Mouse (Mus musculus): Measurements from ENCODE around the gene Cmc2.
A peak's percentile ranks its signal among the peaks of the same experiment; 100 is the strongest.

The Cmc2 gene

DNA sequence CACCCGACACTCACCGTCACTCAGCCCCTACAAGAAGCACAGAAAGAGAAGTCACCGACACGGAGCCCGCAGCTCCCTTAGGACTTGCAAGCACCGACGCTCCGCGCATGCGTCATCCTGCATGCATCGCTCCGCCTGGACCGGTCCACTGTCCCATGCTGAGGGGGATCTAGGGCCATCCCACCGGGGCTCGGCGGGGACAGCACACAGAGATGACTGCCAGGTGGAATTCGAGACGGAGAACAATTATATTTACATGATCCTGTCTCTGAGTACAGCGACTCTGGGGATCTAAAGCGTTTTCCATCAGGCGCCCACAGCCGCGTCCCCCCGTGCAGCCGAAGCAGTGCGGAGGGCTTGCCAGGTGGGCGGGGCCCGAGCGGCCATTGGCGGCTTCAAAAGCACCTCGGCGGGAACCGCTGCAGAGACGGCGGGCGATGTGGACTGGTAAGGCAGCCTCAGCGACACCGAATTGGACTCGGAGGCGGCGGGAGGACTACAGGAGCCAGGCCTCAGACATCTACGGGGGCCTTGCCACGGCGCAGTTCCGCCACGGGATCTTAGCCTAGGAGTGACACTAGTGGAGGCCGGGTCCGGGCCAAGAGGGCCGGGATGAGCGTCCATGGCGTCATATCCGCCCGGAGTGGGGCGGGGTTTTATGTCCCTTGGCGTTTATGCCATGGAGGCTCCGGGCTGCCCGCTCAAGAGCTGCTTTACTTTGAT lies at the start of gene Cmc2, which contains the start of gene Cenpn:
Cmc2 (minus strand) TSS at position 119 of the 723 bp plus-strand sequence.
Cenpn (plus strand) TSS at position 394 of the 723 bp plus-strand sequence.
- DNase-seq, result peak; percentile 92

DNA sequence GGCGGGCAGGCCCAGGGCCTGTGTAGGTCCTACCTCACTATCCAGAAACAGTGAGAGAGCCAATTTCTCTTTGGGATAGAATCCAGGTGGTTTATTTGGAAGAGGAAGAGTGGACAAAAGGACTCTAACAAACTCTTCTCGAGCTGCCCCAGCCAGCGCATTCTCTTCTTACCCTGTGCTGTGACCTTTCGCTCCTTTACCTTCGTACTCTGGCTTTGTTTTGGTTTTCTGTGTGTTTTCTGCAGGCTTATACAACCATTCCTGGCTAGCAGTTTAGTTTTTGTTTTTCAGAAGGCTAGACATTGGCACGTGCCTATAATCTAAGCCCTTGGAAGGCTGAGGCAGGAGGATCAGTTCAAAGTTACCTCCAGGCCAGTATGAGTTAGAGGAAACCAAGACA lies 48.3 kb upstream of the Cmc2 start:
- DNase-seq, result no peak

DNA sequence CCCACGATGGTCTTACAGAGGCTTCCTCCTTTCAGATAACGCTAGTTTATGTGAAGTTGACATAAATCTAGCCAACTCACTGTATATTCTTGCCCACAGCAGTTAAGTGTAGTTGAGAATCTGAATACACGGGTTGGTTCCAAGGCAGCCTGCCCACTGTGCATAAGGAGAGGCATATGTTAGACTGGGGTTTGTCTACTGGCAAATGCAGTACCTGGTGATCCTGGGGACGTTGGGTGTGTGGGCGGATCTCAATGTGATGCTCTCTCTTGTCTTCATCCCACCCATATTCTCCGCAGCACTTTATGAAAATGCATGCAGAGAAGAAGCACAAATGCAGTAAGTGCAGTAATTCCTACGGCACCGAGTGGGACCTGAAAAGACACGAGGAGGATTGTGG lies 33.2 kb upstream of the Cmc2 start:
- DNase-seq, result no peak

DNA sequence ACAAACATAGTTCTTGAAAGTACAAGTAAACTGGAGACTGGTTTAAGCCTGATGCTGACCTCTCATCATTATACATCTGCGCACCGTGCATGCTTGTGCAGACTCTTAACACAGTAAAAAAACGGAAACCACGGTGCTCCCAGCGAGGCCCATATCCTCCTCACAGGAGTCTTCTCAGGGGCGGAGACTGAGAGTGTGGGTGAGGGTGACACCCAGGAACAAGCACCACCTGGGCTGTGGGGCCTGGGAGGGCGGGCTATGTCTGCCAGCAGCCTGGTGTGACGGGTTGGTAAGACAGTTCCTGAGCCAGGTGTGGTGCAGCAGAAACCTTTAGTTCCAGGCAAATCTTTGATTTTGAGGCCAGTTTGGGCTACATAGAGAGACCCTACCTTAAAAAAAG lies 31.2 kb upstream of the Cmc2 start:
- peak; percentile 76 for DNase-seq

DNA sequence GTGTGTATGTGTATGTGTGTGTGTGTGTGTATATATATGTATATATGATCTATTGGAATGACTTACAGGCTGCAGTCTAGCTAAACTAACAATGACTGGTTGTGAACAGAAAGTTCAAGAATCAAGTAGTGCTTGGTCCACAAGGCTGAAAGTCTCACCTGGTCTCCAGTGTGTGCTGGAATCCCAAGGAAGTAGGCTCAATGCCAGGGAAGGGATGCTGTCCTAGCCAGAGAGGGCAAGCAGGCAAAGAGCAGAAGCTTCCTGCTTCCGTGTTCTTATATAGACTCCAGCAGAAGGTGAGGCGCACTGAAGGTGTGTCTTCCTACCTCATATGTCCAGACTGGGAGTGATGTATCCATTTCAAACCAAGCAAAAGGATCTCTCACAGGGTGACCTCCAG lies 30.5 kb upstream of the Cmc2 start:
- DNase-seq, result no peak

DNA sequence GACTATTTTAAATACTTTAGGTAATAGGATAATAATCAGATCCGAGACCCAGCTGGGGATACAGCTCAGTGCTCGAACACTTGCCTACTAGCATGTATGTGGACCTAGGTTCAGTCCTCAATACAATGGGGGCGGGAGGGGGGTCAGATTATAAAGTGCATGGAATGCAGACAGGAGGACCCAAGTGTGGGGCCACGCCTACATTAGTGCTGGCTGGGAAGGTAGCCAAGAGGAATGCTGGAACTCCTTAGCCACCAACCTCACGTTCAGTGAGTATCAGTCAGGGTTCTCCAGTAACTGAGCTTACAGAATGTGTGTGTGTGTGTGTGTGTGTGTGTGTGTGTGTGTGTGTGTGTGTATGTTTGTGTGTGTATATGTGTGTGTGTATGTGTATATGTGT lies 30.1 kb upstream of the Cmc2 start:
- DNase-seq, result no peak

DNA sequence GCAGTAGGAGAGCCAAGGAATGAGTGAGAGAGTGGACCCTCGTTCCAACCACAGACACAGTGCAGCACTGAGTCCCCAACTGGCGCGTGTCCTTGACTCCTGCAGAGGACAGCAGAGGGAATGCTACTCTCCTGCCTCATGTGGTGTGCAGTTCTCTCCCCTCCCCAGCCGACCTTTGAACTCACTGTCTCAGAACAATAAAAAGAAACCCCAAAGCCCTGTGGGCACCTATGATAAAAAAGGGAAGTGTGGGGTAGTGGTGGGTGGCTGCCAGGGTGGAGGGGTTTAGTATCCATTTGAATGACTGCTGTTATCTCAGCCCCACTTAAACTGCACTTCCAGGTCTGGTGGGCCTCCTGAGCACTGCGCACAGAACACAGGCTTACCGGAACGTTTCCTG lies 26.3 kb upstream of the Cmc2 start:
- no peak for DNase-seq

DNA sequence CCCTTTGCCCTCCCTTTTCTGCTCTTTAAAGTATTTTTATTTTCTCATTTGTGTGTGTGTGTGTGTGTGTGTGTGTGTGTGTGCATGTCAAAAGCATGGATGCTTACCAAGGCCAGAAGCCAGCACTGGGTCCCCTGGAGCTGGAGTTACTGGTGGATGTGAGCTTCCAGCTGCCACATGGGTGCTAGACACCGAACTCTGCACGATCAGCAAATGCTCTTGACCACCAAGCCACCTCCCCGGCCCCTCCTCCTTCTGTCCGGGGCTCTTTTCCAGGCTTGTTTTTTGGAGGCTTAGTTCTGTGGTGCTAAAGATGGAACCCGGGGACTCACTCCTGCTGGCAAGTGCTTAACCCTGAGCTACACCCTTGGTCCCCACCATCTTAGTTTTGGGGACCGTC lies 25.6 kb upstream of the Cmc2 start:
- no peak for DNase-seq

DNA sequence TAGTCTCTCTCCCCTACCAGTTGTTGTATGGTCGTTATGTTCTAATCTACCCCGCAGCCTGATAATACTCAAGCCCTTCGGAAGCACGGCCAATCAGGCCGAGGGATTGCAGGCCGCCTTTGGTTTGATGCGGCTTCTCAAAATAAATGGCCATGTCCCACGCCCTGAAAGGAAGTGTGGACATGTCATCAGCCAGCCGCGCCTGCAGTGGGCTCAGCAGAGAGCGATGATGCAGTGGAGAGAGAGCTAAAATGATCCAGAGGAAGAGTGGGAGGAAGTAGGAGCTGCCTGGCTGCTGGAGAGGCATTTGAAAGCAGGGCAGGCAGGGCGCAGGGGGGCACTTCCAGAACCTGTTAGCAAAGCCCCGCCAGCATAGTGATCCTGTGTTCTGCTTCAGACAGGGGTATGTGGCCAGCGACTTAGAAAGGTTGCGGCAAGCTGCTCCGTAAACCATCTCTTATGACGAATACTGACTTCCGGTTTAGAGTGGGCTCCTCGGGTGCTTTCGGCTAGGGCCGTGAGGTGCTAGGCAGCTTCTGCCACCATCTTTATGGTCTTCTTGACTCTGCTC lies 25.1 kb upstream of the Cmc2 start:
- DNase-seq, result peak; percentile 27

DNA sequence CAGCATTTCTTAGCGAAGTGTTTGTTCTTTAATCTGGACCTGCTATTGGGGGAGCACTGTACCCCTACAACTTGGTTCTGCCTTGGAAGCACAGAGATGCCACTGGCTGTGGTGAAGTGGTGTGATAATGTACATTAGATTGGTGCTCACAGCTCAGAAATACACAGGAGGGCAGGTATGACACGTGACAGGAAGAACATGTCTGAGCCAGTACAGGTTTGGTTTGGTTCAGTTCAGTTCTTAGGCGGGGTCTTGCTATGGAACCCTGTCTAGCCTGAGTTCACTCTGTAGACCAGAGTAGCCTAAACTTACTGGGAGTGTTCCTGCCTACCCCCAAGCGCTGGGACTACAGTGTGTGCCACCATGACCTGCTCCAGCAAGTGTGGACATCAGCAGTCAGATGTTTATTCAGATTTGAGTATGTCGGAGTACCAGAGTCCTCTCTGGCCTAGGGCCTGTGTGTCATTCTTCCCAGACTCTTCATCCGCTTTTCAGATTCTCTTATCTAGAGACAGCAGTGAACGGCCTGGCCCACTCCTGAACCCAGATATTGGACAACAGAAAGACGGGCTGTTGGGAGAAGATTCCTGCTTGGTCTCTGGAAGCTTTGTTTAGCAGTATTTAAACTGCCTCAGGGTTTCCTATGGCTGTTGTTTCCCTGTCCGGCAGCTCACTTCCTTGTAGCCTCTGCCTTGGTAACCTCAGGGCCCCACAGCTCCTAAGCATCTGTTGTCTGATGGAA lies 24.1 kb upstream of the Cmc2 start:
- no peak for DNase-seq

DNA sequence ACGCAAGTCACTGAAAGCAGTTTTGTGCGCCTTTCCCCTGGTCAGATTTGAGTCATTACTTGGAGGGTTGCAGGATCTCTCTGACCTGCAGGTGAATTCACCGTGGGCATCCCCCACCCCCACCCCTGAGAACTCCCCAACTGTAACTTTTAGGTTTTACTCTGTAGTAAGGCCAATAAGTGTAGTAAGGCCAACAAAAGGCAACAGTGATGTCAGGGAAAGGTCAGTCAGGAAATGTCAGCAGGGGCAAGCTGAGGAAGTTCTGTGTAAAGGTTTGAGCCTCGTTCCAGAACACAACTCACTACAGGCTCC lies 23.1 kb upstream of the Cmc2 start:
- no peak for DNase-seq

DNA sequence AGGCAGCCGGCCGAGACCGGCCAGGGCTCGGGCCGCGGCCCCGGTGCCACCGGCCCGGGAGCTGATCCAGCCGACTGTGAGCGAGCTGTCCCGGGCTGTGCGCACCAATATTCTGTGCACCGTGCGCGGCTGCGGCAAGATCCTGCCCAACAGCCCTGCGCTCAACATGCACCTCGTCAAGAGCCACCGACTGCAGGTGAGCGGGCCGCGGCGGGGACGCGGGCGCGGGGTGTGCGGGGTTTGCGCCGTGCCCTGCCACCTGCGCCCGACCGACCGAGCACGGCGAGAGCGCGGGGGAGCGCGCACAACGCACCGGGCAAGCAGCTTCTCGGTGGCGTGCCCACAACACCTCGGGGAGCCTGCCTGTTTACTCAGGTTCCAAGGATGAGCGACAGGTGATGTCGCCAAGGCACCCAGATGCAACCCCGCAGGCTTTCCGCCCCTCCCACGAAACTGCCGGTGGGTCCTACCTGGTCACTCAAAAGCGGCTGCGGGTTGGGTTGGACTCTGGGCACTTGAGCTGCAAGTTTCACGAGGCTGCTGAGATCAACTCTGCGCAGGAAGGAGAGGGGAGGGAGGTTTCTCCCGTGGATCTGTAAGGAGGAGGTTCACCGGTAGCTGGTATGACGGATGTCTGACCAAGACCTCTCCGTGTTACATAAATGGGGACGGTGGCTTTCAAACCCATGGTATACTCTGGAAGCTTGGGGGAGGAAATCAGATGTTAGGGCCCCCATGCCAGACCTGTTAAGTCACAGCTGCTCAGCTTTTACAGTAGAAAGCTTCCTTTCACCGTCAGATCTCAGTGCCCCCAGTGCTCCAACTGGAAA lies 22.5 kb upstream of the Cmc2 start:
- DNase-seq, result peak; percentile 44

DNA sequence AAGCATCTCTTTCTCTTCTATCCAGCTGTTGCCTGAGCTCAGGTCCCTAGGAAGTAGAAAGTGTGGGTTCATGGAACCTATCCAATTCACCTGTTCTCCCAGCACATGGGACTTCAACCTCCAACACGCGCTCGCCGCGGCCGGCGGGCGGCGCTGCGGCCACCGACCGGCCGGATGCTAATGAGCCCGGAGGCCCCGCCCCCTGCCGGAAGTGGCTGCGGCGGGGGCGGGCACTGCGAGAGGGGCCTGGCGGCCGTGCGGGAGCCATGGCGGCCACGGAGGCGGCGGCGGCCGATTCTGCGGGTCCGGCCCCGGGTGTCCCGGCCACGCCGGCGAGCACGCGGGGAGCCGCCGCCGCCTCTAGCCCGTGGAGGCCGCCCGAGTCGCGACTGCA lies 21.9 kb upstream of the Cmc2 start, which contains the start of gene Atmin:
Atmin (plus strand) TSS at position 233 of the 394 bp plus-strand sequence.
- peak; percentile 83 for DNase-seq

DNA sequence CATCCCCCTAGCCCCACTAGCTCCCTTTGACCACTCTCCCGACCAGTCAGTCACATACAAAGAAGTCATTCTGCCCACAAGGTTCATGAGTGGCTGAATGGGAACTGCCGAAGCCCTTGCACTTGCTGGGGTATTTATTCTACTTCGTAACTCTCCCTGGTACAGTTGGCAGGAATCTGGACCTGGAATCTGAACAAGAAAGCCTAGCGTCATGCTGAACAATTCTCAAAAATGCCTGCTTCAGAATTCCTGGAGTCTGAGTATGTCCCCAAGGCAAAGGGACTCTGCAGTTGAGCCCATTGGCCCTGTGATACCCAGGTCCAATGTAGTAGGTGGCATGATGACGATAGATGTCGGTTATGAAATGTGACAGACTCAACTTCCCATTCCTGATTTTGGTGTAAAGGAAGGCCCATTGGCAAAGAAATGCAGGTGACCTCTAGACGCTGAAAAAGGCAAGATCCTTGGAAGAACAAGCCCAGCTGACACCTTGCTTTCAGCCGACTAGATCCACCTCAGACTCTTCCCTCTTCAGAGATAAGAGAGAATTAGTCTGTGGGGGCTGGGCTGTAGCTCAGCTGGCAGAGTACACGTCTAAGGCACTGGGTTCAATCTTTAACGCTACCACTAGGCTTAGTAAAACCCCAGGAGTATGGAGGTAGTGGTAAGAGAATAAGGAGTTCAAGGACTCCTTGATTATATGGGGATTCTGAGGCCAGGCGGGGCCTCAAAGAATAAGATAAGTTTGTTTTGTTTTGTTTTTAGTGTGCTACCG lies 21.2 kb upstream of the Cmc2 start:
- DNase-seq, result no peak

DNA sequence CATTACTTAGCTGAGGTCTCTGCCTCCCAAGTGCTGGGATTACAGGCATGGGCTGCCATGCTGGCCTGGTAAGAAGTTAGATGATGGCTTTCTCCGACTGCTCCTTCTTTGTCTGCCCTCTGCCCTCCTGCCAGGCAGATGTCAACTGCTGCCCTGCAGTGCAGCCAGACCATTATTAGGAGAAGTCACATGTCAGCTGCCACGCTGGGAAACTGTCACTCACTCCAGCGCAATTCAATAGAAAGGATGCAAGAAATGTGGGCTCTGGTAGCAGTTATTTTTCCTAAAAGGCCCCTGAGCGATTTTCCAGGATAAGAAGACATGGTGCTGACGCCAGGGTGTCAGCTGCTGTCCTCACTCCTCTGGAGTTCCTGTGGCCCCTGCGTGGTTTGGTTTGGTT lies 14.3 kb upstream of the Cmc2 start:
- DNase-seq, result no peak

DNA sequence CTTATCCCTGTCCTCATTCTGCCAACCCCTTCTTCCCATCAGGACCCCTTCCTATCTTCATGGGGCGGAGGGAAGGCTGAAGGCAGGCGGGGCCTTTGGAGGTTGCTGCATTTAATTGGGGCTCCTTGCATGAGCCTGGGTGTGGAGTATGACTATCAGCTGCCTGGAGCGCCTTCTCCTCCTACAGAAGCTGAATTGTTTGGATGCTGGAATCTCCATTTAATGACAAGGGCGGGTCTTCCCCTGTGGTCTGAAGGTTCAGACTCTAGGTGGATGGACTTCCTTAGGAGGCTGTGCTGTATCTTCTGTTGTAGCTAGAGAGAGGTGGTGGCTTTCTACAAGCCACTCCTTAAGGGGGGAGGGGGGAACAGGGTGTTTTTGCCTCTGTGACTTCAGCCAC lies 13.7 kb upstream of the Cmc2 start:
- no peak for DNase-seq

DNA sequence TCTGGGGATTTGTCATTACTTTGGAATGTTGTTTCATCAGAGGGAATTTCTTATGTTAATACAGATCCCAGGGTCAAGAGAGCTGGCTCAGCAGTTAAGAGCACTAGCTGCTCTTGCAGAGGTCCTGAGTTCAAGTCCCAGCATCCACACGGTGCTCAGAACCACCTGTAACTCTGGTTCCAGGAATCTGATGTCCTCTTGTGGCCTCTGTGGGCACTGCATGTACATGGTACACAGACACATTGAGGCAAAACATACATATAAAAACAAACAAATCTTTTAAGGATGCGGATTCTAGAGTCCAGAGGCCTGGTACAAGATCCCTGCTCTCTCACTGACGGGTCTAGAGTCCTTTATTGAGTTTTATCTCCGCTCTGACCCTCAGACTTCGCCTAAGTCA lies 7.3 kb upstream of the Cmc2 start:
- no peak for DNase-seq

DNA sequence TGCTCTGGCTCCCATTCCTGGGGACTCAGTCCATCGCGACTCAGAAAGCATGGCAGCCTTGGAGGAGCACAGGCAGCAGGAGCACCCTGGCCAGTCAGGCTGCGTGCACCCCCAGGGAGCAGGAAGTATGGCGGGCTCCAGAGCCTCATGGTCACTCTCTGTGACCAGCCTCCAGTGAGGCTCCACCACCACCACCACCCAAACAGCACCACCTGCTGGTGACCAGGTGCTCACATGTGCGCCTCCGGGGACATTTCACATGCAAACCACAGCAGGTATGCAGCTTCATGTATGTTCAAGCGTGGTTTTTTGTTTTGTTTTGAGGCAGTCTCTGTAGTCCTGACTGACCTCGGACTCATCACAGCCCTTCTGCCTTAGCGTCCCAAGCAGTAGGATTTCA lies 6.6 kb upstream of the Cmc2 start:
- peak; percentile 73 for DNase-seq

DNA sequence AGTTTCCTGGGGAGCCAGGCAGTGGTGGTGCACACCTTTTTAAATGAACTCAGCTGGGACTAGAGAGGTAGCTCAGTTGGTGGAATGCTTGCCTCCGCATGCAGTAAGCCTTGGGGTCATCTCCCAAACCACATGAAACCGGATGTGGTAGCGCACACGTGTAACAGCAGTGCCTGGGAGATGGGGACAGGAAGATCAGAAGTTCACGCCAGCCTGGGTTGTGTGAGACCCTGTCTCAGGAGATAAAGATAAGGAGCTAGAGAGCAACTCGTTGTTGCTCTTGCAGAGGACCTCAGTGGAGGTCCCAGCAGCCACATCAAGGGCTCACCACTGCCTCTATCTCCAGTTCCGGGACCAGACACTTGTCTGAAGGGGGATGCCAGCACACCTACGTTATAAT lies 2.3 kb upstream of the Cmc2 start:
- DNase-seq, result peak; percentile 59

DNA sequence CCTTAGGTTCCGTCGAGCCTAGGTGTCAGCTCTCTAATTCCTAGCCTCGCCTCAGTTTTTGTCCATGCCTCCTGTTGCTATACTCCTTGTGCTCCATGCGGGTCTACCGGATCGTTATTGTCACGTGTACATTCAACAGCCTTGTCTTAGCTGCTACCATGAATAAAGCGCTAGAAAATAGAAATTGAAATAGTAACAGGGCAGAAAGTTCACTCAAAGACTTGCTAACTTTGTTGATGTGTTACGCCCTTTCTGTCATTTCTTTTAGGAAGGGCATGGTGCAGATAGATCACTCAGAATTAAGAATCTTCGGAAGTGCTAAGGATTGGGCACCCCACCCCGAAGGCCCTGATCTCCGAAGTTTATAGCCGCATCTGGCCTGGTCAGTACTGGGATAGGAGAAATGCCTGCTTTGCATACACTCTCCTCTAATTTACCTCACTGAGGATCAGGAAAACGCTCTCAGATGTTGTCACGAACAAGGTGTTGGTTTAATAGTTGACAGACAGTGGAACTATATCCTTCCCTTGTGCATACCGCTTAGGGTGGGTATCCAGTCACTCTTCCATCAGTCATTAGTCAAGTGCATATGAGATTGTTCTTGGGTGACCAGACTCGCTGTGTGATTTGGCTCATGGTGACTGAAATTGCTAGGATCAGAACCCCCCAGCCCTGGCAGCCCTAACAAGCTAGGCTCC lies 954 bp upstream of the Cmc2 start:
- no peak for DNase-seq

DNA sequence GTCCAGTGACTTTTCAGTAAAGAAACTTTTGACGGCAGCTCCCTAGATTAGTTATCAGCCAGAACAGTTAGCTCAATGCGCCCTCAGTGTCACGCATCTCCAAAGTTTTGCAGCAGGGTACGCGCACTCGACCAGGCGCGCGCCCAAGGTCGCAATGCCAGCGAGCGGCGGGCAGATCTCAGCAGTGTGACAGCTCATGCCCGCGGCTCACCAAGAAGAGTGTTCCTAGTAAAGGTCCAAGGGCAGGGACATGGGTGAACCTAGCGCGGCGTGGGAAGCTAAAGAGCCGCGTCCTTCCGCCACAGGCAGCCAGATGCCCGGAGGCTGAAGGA lies 284 bp downstream of the Cmc2 start:
- no peak for DNase-seq

DNA sequence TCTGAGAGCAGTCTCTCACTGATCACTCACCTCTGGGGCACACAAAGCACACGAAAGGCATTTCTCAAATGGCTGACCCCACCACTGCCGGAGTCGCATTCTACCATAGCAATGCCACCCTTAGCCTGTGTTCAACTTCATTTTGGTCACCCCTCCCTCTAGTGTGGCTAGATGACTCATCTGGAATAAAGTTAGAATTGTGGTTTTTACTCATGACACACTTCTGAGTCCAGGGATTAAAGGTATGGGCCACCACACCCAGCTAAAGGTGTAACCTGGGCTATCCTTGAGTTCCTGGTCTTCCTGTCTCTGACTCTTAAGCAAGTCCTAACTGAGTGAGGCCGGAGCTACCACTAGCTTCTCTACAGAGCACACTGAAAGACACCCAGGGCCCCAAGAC lies 15.4 kb downstream of the Cmc2 start:
- DNase-seq, result no peak
